Mouse (Mus musculus) myocyte (in vitro differentiated cells): ENCODE measurements around the gene Cntnap1.

Source experiments
- CEBPB ChIP-seq: IDR thresholded peaks from 2 replicates; pipeline ENCODE4 v1.6.1; 2011; ENCODE audit warnings: mild to moderate bottlenecking, moderate library complexity; ENCODE audit not compliant: poor library complexity, insufficient read depth, severe bottlenecking
- MYOD1 ChIP-seq, 3 experiments: IDR thresholded peaks; one replicate each; pipeline ENCODE4 v1.6.1; 2011; ENCODE audit warnings: control low read depth in 2 of 3, low read depth in 2 of 3, mild to moderate bottlenecking in 2 of 3, moderate library complexity in 1 of 3; ENCODE audit not compliant: insufficient read length in 2 of 3, control insufficient read depth in 1 of 3
- POLR2A ChIP-seq: IDR thresholded peaks from one replicate; pipeline ENCODE4 v1.6.1; 2011; ENCODE audit warnings: low read depth, mild to moderate bottlenecking, control low read depth, moderate library complexity; ENCODE audit not compliant: insufficient read length
- POLR2AphosphoS2 ChIP-seq: IDR thresholded peaks from one replicate; pipeline ENCODE4 v1.6.1; 2011; ENCODE audit warnings: low read depth, control low read depth; ENCODE audit not compliant: insufficient read length

DNA sequence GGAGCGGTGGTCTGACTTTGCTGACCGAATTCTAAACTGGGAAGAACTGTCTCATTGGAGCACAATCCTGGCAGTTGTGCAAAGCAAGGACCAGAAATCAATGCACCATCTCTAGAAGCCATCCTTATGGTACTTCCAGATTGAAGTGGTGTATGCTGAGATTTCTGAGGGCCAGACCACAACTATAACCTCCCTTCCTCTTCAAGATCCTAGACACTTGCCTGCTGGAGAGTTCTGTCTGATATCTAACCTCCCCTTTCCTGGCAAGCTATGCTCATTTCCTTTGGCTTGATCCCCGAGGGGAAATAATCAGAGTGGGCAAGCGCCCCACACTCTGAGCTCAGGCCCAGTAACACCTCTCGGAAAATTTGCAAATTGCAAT lies 2.1 kb downstream of the Cntnap1 start:
- TF ChIP-seq POLR2A (no peak), MYOD1 (IDR thresholded peaks at IDR 0.05; ENCODE audit: control insufficient read depth in 1 of 3, insufficient read length in 2 of 3, low read depth in 2 of 3) (no peak), POLR2AphosphoS2 (no peak), CEBPB (no peak)
